Mouse (Mus musculus) cerebellum, adult 2 months (tissue): ENCODE measurements around the gene Ruvbl2. TPM values are rescaled to one million over a fixed set of nuclear protein-coding genes. Genes with fewer than 3 reads are reported as not detected.
A peak's percentile ranks its signal among the peaks of the same experiment; 100 is the strongest.

Source experiments
- DNase-seq, 2 experiments: peaks; one replicate each; pipeline ENCODE4 v3.0.0; 2021
- H3K27ac ChIP-seq: fragments of 200-500 bp; 2 replicates; pipeline ENCODE4 v1.5.1; 2012; ENCODE audit warnings: low read length, control low read depth, inconsistent platforms; ENCODE audit not compliant: insufficient read depth
- H3K27me3 ChIP-seq: fragments of 200-500 bp; 2 replicates; pipeline ENCODE4 v1.6.1; 2012; ENCODE audit warnings: inconsistent platforms, mild to moderate bottlenecking, low read length, moderate library complexity; ENCODE audit not compliant: control insufficient read depth, insufficient read depth
- H3K4me1 ChIP-seq: fragments of 200-500 bp; 2 replicates; pipeline ENCODE4 v1.6.1; 2011; ENCODE audit warnings: low read length; ENCODE audit not compliant: control insufficient read depth, insufficient read depth
- H3K4me3 ChIP-seq: fragments of 200-500 bp; replicated peaks from 2 replicates; pipeline ENCODE3; 2011; ENCODE audit warnings: mild to moderate bottlenecking, low read depth, low read length, control low read depth; ENCODE audit not compliant: insufficient read depth
- CTCF ChIP-seq: fragments of 200-500 bp; IDR thresholded peaks from 2 replicates; pipeline ENCODE4 v1.5.1; 2011; ENCODE audit warnings: low read depth, mild to moderate bottlenecking, control low read depth, low read length, moderate library complexity, borderline replicate concordance; ENCODE audit not compliant: insufficient read depth
- POLR2A ChIP-seq: fragments of 200-500 bp; IDR thresholded peaks from 2 replicates; pipeline ENCODE4 v1.6.1; 2011; ENCODE audit warnings: low read length, control low read depth, borderline replicate concordance; ENCODE audit not compliant: insufficient read depth
- WGBS: fragments of 180-500 bp; shearing (Covaris S2); methylation state at CpG from one replicate; pipeline ENCODE4 v1.1.7; 2018; 5-methylcytosine and 5-hydroxymethylcytosine counted together
- polyA plus RNA-seq: library from polyadenylated mRNA; depleted of rRNA; stranded (reverse); fragments of >200 nt; gene quantifications from 2 replicates; pipeline ENCODE4 v1.2.3, GENCODE M21; 2012

Ruvbl2 gene
- polyA plus RNA-seq, 1 experiment = 56.8 TPM

DNA sequence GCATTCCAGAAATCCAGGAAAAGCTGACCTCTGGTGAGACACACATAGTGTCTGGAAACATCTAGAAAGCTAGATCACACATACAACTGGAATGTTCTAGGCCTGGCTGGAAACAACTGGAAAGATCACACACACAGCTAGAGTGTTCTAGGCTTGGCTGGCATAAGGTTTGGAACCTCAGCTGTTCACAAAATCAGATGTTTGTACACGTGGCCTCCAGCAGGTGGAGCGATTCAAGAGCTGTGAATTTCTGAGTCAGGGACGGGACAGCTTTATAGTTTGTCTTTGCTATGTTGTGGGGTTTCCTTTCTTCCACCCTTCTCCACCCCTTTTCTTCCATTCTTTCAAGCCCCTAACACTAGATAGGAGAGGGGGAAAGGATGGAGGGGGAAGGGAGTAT, 39.1 kb upstream of the Ruvbl2 start:
- Histone ChIP-seq H3K4me1 (no peaks in the 10 kb centered on the region; the same call in 1 of the 2 replicates), H3K27me3 (no peaks in the 10 kb centered on the region), H3K27ac (no peak overlapping the region), H3K4me3 (no peak overlapping the region)
- TF ChIP-seq CTCF = peak; percentile 78
- TF ChIP-seq POLR2A = no peak
- DNase-seq = peak; percentile 79
- WGBS = 6% methylated on average over 3 of the region's 3 CpGs

DNA sequence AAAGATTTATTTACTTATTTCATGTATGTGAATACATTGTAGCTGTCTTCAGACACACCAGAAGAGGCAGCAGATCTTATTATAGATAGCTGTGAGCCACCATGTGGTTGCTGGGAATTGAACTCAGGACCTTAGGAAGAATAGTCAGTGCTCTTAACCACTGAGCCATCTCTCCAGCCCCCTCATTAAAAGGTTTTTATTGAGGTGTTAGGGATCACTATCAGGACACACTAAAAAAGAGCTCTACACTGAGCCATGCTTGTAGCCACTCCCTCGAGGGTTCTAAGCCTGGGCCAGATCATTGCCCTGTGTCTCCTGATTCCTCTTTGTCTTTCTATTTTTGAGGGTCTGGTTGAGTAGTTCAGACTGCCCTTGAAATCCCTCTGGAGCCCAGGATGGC, 38.6 kb upstream of the Ruvbl2 start:
- DNase-seq = no peak
- TF ChIP-seq CTCF = no peak
- TF ChIP-seq POLR2A = no peak
- Histone ChIP-seq H3K27ac (no peak overlapping the region), H3K4me1 (no peaks in the 10 kb centered on the region; the same call in 1 of the 2 replicates), H3K4me3 (no peak overlapping the region), H3K27me3 (no peaks in the 10 kb centered on the region)
- WGBS = 36% methylated on average over 1 of the region's 1 CpGs

DNA sequence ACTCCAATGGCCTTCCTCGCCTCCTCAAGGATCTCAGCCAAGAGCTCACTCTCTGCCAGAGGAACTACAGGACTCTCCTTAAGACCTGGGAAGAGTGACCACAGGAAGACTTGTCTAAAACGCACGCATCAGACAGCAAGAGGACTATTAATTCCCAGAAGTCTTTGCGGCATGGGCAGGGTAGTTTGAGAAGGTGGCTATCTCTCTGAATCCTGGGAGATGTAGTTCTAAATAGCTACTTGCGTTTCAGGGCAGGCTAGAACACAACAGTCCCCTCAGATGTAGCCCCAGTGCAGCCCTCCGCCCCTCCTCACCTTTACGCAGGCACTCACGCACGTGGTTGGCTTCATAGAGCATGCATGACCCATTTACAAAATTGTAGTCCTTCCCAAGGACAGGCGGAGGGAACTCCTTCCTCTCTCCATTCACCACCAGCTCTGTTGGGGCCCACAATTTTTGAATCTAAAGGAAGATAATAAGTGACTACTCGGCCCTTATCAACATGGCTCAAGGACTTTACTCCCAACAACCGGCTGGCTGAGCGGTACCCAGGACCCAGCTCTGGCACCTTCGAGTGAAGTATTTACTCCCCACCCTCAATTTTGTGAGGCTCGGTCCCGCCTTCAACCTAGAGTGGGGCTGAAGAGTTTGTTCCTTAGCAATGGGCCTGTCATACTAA, 37.5 kb upstream of the Ruvbl2 start:
- WGBS = 71% methylated on average over 16 of the region's 16 CpGs
- H3K4me3 ChIP-seq = peak overlapping the region; percentile 62
- no peaks in the 10 kb centered on the region for H3K27me3 ChIP-seq
- peak; percentile 56 to 73 for DNase-seq
- no peak for TF ChIP-seq CTCF
- peak; percentile 42; the same call in 1 of the 2 replicates for TF ChIP-seq POLR2A
- H3K27ac ChIP-seq = no peak overlapping the region
- no peaks in the 10 kb centered on the region; the same call in 1 of the 2 replicates for H3K4me1 ChIP-seq

- Histone ChIP-seq H3K27me3 (no peaks in the 10 kb centered on the region), H3K4me1 (no peaks in the 10 kb centered on the region), H3K4me3 (no peak overlapping the region), H3K27ac (no peak overlapping the region)
- 5% methylated on average over 3 of the region's 3 CpGs for WGBS
- DNase-seq = peak; percentile 64 to 75
- TF ChIP-seq POLR2A = no peak
- peak; percentile 42; the same call in 1 of the 2 replicates for TF ChIP-seq CTCF
Observed at GRCm38 (mm10) chr7:45470869-45471268, 33.0 kb upstream of the Ruvbl2 start.

- peak overlapping the region; percentile 71 for H3K4me3 ChIP-seq
- no peaks in the 10 kb centered on the region; the same call in 1 of the 2 replicates for H3K4me1 ChIP-seq
- 0 out of 2 replicates have a peak overlapping the region, but pooled peaks have one; percentile 34 for H3K27ac ChIP-seq
- TF ChIP-seq CTCF (no peak), POLR2A (no peak)
- H3K27me3 ChIP-seq = no peaks in the 10 kb centered on the region
- WGBS = 37% methylated on average over 7 of the region's 7 CpGs
- DNase-seq = no peak
Observed at GRCm38 (mm10) chr7:45467090-45467670, 29.3 kb upstream of the Ruvbl2 start.

DNA sequence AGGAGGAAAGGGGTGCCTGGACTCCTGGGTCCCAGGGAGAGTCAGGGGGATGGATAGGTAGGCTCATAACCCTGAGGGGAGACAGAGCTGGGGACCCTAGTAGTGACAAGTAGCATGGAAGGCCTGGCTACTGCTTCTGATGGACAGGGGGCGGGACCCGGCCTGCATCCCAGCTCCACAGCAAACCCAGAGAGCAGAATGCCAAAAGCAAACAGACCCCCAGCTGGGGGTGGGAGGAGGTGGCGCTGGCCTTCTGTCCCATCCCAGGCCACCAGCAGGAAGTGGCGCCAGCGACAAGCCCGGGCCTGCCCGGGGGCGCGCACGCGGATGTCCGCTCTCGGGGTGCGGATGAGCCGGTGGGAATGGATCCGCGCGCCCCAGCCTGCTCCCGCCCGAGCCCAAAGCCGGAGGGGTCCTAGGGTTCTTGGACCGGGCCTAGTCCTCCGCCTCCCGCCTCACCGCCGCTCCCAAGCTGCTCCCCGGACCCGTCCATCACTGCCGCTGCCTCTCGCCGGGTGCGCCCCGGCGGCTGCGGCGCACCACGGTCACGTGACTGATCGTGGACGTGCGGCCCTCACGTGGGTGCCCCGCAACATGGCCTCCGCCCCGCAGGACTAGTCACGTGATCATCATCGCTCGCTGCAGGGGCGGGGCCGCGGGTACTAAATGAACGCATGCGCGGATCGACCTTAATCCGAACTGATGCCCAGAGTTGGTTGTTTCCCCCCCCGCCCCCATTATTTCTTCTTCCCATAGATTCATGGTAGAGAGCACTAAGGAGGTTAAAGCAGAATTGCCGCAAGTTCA, 28.6 kb upstream of the Ruvbl2 start, which contains the start of gene Bax:
Gene Bax (minus strand): TSS at position 616 of the 807 bp plus-strand sequence.
- TF ChIP-seq CTCF = no peak
- TF ChIP-seq POLR2A = peak; percentile 90
- no peaks in the 10 kb centered on the region for H3K27me3 ChIP-seq
- peak within 1 kb of the TSS; percentile 71 for H3K4me3 ChIP-seq
- H3K4me1 ChIP-seq = no peaks in the 10 kb centered on the region; the same call in 1 of the 2 replicates
- DNase-seq = peak; percentile 97 to 98
- under 1% methylated on average over 58 of the region's 58 CpGs for WGBS
- peak within 1 kb of the TSS; percentile 53; the same call in 1 of the 2 replicates for H3K27ac ChIP-seq

GRCm38 (mm10) chr7:45465549-45465948, 27.7 kb upstream of the Ruvbl2 start:
- Histone ChIP-seq H3K4me1 (no peaks in the 10 kb centered on the region; the same call in 1 of the 2 replicates), H3K4me3 (peak overlapping the region; percentile 71), H3K27ac (no peak overlapping the region), H3K27me3 (no peaks in the 10 kb centered on the region)
- 33% methylated on average over 9 of the region's 9 CpGs for WGBS
- TF ChIP-seq POLR2A (no peak), CTCF (no peak)
- peak in 1 of 2 experiments; percentile 37 for DNase-seq

DNA sequence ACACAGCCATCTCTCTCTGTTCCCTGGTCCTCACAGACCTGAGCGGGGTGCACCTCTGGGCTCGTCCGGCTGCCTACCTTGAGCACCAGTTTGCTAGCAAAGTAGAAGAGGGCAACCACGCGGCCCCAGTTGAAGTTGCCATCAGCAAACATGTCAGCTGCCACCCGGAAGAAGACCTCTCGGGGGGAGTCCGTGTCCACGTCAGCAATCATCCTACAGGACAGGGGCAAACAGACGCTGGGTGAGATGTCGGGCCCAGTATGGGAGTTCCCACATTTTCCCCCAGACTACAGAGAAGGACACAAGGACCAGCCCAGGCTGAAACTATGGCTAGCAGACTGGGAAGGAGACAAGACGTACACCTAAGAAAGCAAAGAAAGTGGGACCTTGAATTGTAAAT, 27.2 kb upstream of the Ruvbl2 start:
- Histone ChIP-seq H3K27ac (no peak overlapping the region), H3K27me3 (no peaks in the 10 kb centered on the region), H3K4me1 (peaks cover 4% of the 10 kb centered on the region; the same call in 1 of the 2 replicates), H3K4me3 (no peak overlapping the region)
- TF ChIP-seq CTCF (no peak), POLR2A (no peak)
- no peak for DNase-seq
- WGBS = 90% methylated on average over 12 of the region's 12 CpGs
